In genomic region chr16:30236091-30236699, GRCm38 (mm10) we compare ENCODE assay signal across 8 mouse cellular contexts. TPM values are rescaled to one million over a fixed set of nuclear protein-coding genes. Genes with fewer than 3 reads are reported as not detected.
A peak's percentile ranks its signal among the peaks of the same experiment; 100 is the strongest.
DNase-seq lines count a peak whose midpoint lies in the region; ATAC-seq and TF ChIP-seq lines count a peak whose summit lies in the region.

No protein-coding gene starts in this region.

- peak overlapping the region; percentile 28 for H3K4me3 ChIP-seq in forebrain, embryonic 11.5 days (ENCODE audit: low read depth, low read length)
- H3K4me3 ChIP-seq in heart, embryonic 16.5 days (ENCODE audit: low read length) = peak overlapping the region; percentile 50
- peak overlapping the region; percentile 48 for H3K4me3 ChIP-seq in liver, embryonic 16.5 days (ENCODE audit: low read depth, low read length)
- peak overlapping the region; percentile 37 for H3K4me3 ChIP-seq in neural tube, embryonic 13.5 days
- peak overlapping the region; percentile 74 for H3K4me3 ChIP-seq in testis, adult 2 months (ENCODE audit: control insufficient read depth, low read depth, low read length)

- no peaks in the 10 kb centered on the region for H3K36me3 ChIP-seq in forebrain, embryonic 11.5 days (ENCODE audit: control insufficient read depth, insufficient read depth, low read length)
- H3K36me3 ChIP-seq in heart, embryonic 16.5 days (ENCODE audit: control insufficient read depth, insufficient read depth) = no peaks in the 10 kb centered on the region
- H3K36me3 ChIP-seq in liver, embryonic 16.5 days (ENCODE audit: control insufficient read depth, insufficient read depth) = no peaks in the 10 kb centered on the region
- no peaks in the 10 kb centered on the region for H3K36me3 ChIP-seq in neural tube, embryonic 13.5 days
- no peaks in the 10 kb centered on the region for H3K36me3 ChIP-seq in testis, adult 2 months (ENCODE audit: control insufficient read depth, insufficient read depth, low read length)

- peaks cover 24% of the 10 kb centered on the region for H3K27me3 ChIP-seq in forebrain, embryonic 11.5 days (ENCODE audit: control insufficient read depth, insufficient read depth, low read length)
- peaks cover 37% of the 10 kb centered on the region for H3K27me3 ChIP-seq in heart, embryonic 16.5 days (ENCODE audit: control insufficient read depth, insufficient read depth, low read length)
- peaks cover 5% of the 10 kb centered on the region; the same call in 1 of the 2 replicates for H3K27me3 ChIP-seq in liver, embryonic 16.5 days (ENCODE audit: control insufficient read depth, insufficient read depth, low read depth, low read length)
- H3K27me3 ChIP-seq in neural tube, embryonic 13.5 days = peaks cover 85% of the 10 kb centered on the region
- no peaks in the 10 kb centered on the region for H3K27me3 ChIP-seq in testis, adult 2 months (ENCODE audit: control insufficient read depth, insufficient read depth, low read length)

- H3K4me1 ChIP-seq in forebrain, embryonic 11.5 days (replicated peaks; ENCODE audit: control insufficient read depth, insufficient read depth, low read length) = peaks cover 3% of the 10 kb centered on the region; the same call in 1 of the 2 replicates
- H3K4me1 ChIP-seq in heart, embryonic 16.5 days (ENCODE audit: control insufficient read depth, insufficient read depth, low read length) = peaks cover 19% of the 10 kb centered on the region
- no peaks in the 10 kb centered on the region; the same call in 1 of the 2 replicates for H3K4me1 ChIP-seq in liver, embryonic 16.5 days (ENCODE audit: control insufficient read depth, low read depth, low read length)
- peaks cover 24% of the 10 kb centered on the region for H3K4me1 ChIP-seq in neural tube, embryonic 13.5 days (replicated peaks)
- peaks cover 5% of the 10 kb centered on the region; the same call in 1 of the 2 replicates for H3K4me1 ChIP-seq in testis, adult 2 months (ENCODE audit: control insufficient read depth, insufficient read depth, low read length)

- no peak overlapping the region for H3K27ac ChIP-seq in forebrain, embryonic 11.5 days (ENCODE audit: low read depth, low read length)
- H3K27ac ChIP-seq in heart, embryonic 16.5 days (ENCODE audit: low read length) = 0 out of 2 replicates have a peak overlapping the region, but pooled peaks have one; percentile 19
- H3K27ac ChIP-seq in liver, embryonic 16.5 days (ENCODE audit: low read length) = no peak overlapping the region
- H3K27ac ChIP-seq in neural tube, embryonic 13.5 days (replicated peaks) = no peak overlapping the region
- H3K27ac ChIP-seq in testis, adult 2 months (ENCODE audit: control insufficient read depth, insufficient read depth, low read depth, low read length) = no peak overlapping the region

- peak; percentile 73 to 77 for DNase-seq in CD8-positive naive resting alpha-beta T cell, adult 2 months (ENCODE audit: low read depth in 2 of 2, low spot score in 2 of 2)
- DNase-seq in c-Kit-positive CD71-negative TER-119-negative erythroid progenitor cells, embryonic 14.5 days (ENCODE audit: low read depth) = peak; percentile 50
- peak; percentile 94 for DNase-seq in forebrain, embryonic 11.5 days (ENCODE audit: low spot score)
- DNase-seq in kidney, postnatal 36 days = peak; percentile 77 to 93

- H3K9me3 ChIP-seq in forebrain, embryonic 11.5 days (ENCODE audit: control insufficient read depth, low read length) = no peaks in the 10 kb centered on the region
- H3K9me3 ChIP-seq in heart, embryonic 16.5 days (replicated peaks; ENCODE audit: control insufficient read depth, low read length) = no peaks in the 10 kb centered on the region
- H3K9me3 ChIP-seq in liver, embryonic 16.5 days (replicated peaks; ENCODE audit: control insufficient read depth, low read length) = no peaks in the 10 kb centered on the region
- no peaks in the 10 kb centered on the region for H3K9me3 ChIP-seq in neural tube, embryonic 13.5 days

- peak overlapping the region; percentile 49; the same call in 1 of the 2 replicates for H3K9ac ChIP-seq in forebrain, embryonic 11.5 days (ENCODE audit: low read length)
- peak overlapping the region; percentile 66 for H3K9ac ChIP-seq in heart, embryonic 16.5 days (ENCODE audit: low read length)
- H3K9ac ChIP-seq in liver, embryonic 16.5 days (ENCODE audit: low read depth, low read length) = peak overlapping the region; percentile 35
- peak overlapping the region; percentile 58 for H3K9ac ChIP-seq in neural tube, embryonic 13.5 days

- TF ChIP-seq CTCF in testis, adult 2 months (IDR thresholded peaks at IDR 0.05; ENCODE audit: control insufficient read depth, insufficient read depth, insufficient replicate concordance, low read depth, low read length) = peak; percentile 95

- peak overlapping the region; percentile 73 for H3K4me2 ChIP-seq in forebrain, embryonic 11.5 days (ENCODE audit: low read depth, low read length, severe bottlenecking)
- peak overlapping the region; percentile 73 for H3K4me2 ChIP-seq in heart, embryonic 16.5 days (ENCODE audit: low read depth, low read length)
- H3K4me2 ChIP-seq in liver, embryonic 16.5 days (ENCODE audit: low read depth, low read length) = peak overlapping the region; percentile 61
- H3K4me2 ChIP-seq in neural tube, embryonic 13.5 days = peak overlapping the region; percentile 60

- TF ChIP-seq POLR2A in testis, adult 2 months (IDR thresholded peaks at IDR 0.05; ENCODE audit: control insufficient read depth, low read depth, low read length) = no peak

- WGBS in forebrain, embryonic 11.5 days = 1% methylated on average over 33 of the region's 33 CpGs
- under 1% methylated on average over 33 of the region's 33 CpGs for WGBS in heart, embryonic 16.5 days
- 2% methylated on average over 33 of the region's 33 CpGs for WGBS in liver, embryonic 16.5 days (ENCODE audit: insufficient replicate concordance)
- WGBS in neural tube, embryonic 13.5 days = 1% methylated on average over 33 of the region's 33 CpGs

- peak; percentile 82 for ATAC-seq in forebrain, embryonic 11.5 days (replicated peaks; ENCODE audit: low FRiP score)
- peak; percentile 70 for ATAC-seq in heart, embryonic 16.5 days (replicated peaks; ENCODE audit: extremely low read depth, insufficient read depth, low FRiP score)
- peak; percentile 30 for ATAC-seq in liver, embryonic 16.5 days (ENCODE audit: low read depth)
- ATAC-seq in neural tube, embryonic 13.5 days (ENCODE audit: low read depth) = peak; percentile 86

RNA-seq across cellular contexts. Expression of gene Cpn2, which starts 31.1 kb away (rescaled TPM):
- not detected in 2 replicates for polyA plus RNA-seq in forebrain, embryonic 11.5 days (2014; fragmentation: Nextera tagmentation; extraction: Ambion mirVana)
- polyA plus RNA-seq in heart, embryonic 16.5 days (2015; fragmentation: Nextera tagmentation; extraction: Ambion mirVana) = not detected in 2 replicates
- 3.4 and 3.9 TPM in 2 replicates for polyA plus RNA-seq in liver, embryonic 16.5 days (2015; fragmentation: Nextera tagmentation; extraction: Ambion mirVana)
- not detected in 2 replicates for polyA plus RNA-seq in neural tube, embryonic 13.5 days (2015; fragmentation: Nextera tagmentation; extraction: Ambion mirVana)
- polyA plus RNA-seq in testis, adult 2 months (2012; rRNA removed) = 0.02 TPM in 1 of 2 replicates, not detected in the other

RNA-seq across cellular contexts. Expression of gene Lrrc15, which starts 46.9 kb away (rescaled TPM):
- polyA plus RNA-seq in forebrain, embryonic 11.5 days (2014; fragmentation: Nextera tagmentation; extraction: Ambion mirVana) = 0.40 and 1.1 TPM in 2 replicates
- 0.21 and 0.26 TPM in 2 replicates for polyA plus RNA-seq in heart, embryonic 16.5 days (2015; fragmentation: Nextera tagmentation; extraction: Ambion mirVana)
- polyA plus RNA-seq in liver, embryonic 16.5 days (2015; fragmentation: Nextera tagmentation; extraction: Ambion mirVana) = 0.02 and 0.04 TPM in 2 replicates
- 0.46 and 0.47 TPM in 2 replicates for polyA plus RNA-seq in neural tube, embryonic 13.5 days (2015; fragmentation: Nextera tagmentation; extraction: Ambion mirVana)
- 0.06 TPM in 2 replicates for polyA plus RNA-seq in testis, adult 2 months (2012; rRNA removed)

Comparison
In these comparisons a context has a peak if more than half of its experiments do, and no peak if none do; other contexts are left out.
1. ATAC-seq: peak in every context shown above with its lines; median percentile 86 in neural tube, embryonic 13.5 days; 82 in forebrain, embryonic 11.5 days; 70 in heart, embryonic 16.5 days; 30 in liver, embryonic 16.5 days.